Mouse (Mus musculus): ENCODE results near the gene Cfap46. TPM values are rescaled to one million over a fixed set of nuclear protein-coding genes. Genes with fewer than 3 reads are reported as not detected.

Cfap46 gene
- total and polyA plus RNA-seq, 2 experiments from 2014 or later: 3.1 to 4.5 TPM

DNA sequence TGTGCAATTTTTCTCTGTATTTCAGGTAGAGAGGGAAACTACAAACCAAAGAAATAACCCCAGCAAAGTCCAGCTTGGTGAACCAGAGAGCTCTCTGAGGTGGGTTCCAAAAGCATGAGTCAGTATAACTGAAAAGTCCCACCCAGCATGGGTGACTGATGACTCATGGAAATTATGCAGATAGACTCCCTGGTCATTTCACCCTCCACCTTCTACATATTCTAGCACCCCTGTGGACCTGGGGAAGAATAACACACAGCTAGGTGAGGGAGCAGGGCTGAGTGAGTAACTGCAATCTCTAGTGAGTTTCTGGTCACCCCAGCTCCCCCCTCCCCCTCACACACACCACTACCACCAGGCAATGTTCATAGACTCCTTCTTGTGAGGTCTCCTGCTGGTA is 28.2 kb upstream of the Cfap46 start:
- 0 out of 2 replicates have a peak, but pooled peaks cover 5% of the 10 kb centered on the region for H3K9me3 ChIP-seq (ENCODE audit: low read length)
- no peak overlapping the region for H3K27ac ChIP-seq (ENCODE audit: low read depth, low read length)
- peaks cover 3% of the 10 kb centered on the region; the same call in 1 of the 2 replicates for H3K4me1 ChIP-seq (ENCODE audit: insufficient read depth)
- no peaks in the 10 kb centered on the region for H3K36me3 ChIP-seq (ENCODE audit: insufficient read depth)
- no peaks in the 10 kb centered on the region for H3K27me3 ChIP-seq (ENCODE audit: insufficient read depth, low read length)
- H3K4me2 ChIP-seq (ENCODE audit: low read depth): no peak overlapping the region
- no peak for ATAC-seq
- H3K9ac ChIP-seq: no peak overlapping the region
- H3K4me3 ChIP-seq (ENCODE audit: low read depth, low read length): no peak overlapping the region
- no peak for DNase-seq
- TF ChIP-seq CTCF (IDR thresholded peaks at IDR 0.05; ENCODE audit: low read depth): no peak

DNA sequence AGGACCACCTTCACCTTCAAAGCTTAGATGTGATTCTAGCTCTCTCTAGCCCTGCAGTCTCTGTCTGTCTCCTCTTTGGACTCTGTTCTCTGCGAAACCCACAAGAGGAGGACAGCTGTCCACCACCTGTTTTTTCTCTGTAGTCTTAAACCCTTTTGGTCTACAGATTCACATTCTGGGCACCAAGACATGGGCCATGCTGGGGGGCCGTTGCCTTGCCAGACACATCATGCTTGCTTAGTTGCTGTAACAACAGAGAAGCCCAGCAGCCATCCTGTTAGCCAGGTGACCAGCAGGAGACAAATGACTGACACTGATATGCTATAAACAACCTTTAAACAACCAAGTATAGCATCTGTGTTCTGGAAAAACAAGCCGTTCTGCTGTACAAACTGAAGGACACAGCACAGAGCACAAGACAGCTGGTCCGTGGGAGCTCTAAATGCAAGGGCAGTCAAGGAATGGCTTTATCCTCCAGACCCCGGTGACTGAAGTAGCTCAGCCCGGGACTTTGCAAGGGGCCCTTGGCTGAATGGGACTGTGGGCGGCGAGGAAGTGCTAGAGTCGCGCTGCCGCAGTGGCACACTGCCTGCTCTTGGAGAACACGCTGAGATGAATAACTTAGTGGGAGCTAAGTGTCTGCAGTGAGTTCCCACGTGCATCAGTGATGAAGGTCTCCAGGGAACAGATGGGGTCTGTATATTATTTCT is 22.9 kb upstream of the Cfap46 start:
- no peak for TF ChIP-seq CTCF (IDR thresholded peaks at IDR 0.05; ENCODE audit: low read depth)
- no peaks in the 10 kb centered on the region for H3K27me3 ChIP-seq (ENCODE audit: insufficient read depth, low read length)
- H3K27ac ChIP-seq (ENCODE audit: low read depth, low read length): no peak overlapping the region
- no peak overlapping the region for H3K9ac ChIP-seq
- WGBS: 26% methylated on average over 13 of the region's 13 CpGs
- H3K9me3 ChIP-seq (ENCODE audit: low read length): 0 out of 2 replicates have a peak, but pooled peaks cover 5% of the 10 kb centered on the region
- peak; percentile 72 for ATAC-seq
- H3K36me3 ChIP-seq (ENCODE audit: insufficient read depth): no peaks in the 10 kb centered on the region
- DNase-seq: peak; percentile 45
- no peak overlapping the region for H3K4me2 ChIP-seq (ENCODE audit: low read depth)
- H3K4me3 ChIP-seq (ENCODE audit: low read depth, low read length): no peak overlapping the region
- peaks cover 7% of the 10 kb centered on the region; the same call in 1 of the 2 replicates for H3K4me1 ChIP-seq (ENCODE audit: insufficient read depth)

DNA sequence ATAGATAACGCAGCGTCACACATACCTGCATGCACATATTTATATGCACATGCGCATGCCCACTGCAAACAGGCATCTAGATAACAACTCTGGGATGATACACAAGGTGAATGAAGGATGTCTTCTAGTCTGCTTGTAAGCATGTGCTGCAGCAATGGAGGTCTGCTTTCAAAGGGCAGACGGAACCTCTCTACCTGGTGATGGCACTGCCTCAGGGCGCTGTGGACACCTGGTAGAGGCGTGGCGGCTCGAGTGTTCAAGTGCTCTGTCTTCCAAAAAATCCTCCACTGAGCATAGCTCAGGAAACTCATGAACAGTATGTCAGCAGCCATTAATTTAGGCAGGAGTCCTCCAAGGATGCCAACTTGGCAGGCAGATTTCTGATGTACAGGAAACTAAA is 22.2 kb upstream of the Cfap46 start:
- H3K4me2 ChIP-seq (ENCODE audit: low read depth): no peak overlapping the region
- DNase-seq (no peak), ATAC-seq (no peak)
- no peak overlapping the region for H3K27ac ChIP-seq (ENCODE audit: low read depth, low read length)
- H3K27me3 ChIP-seq (ENCODE audit: insufficient read depth, low read length): no peaks in the 10 kb centered on the region
- peaks cover 7% of the 10 kb centered on the region; the same call in 1 of the 2 replicates for H3K4me1 ChIP-seq (ENCODE audit: insufficient read depth)
- H3K9me3 ChIP-seq (ENCODE audit: low read length): 0 out of 2 replicates have a peak, but pooled peaks cover 5% of the 10 kb centered on the region
- no peaks in the 10 kb centered on the region for H3K36me3 ChIP-seq (ENCODE audit: insufficient read depth)
- 94% methylated on average over 8 of the region's 8 CpGs for WGBS
- no peak overlapping the region for H3K4me3 ChIP-seq (ENCODE audit: low read depth, low read length)
- no peak overlapping the region for H3K9ac ChIP-seq
- no peak for TF ChIP-seq CTCF (IDR thresholded peaks at IDR 0.05; ENCODE audit: low read depth)

DNA sequence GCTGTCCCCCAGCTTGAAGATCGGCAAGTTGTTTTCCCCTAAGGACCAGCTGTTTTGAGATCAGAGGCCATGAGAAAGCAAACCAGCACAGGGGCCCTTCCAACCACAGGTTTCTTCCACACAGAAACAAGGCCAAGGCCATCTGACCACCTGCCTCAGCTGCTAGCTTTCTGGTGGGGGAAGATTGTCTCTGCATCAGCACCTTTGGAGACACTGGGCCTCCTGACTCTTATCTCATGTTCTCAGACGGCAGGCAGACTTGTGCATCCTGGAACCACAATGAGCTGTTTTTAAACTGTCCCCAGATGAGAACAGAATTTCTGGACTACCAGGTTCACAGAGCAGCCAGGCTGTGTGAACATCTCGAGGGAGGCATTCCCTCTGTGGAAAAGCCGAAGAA is 21.5 kb upstream of the Cfap46 start:
- no peak overlapping the region for H3K27ac ChIP-seq (ENCODE audit: low read depth, low read length)
- H3K4me2 ChIP-seq (ENCODE audit: low read depth): no peak overlapping the region
- TF ChIP-seq CTCF (IDR thresholded peaks at IDR 0.05; ENCODE audit: low read depth): no peak
- peaks cover 7% of the 10 kb centered on the region; the same call in 1 of the 2 replicates for H3K4me1 ChIP-seq (ENCODE audit: insufficient read depth)
- no peak overlapping the region for H3K4me3 ChIP-seq (ENCODE audit: low read depth, low read length)
- no peaks in the 10 kb centered on the region for H3K36me3 ChIP-seq (ENCODE audit: insufficient read depth)
- 80% methylated on average over 4 of the region's 4 CpGs for WGBS
- no peaks in the 10 kb centered on the region for H3K27me3 ChIP-seq (ENCODE audit: insufficient read depth, low read length)
- no peak overlapping the region for H3K9ac ChIP-seq
- DNase-seq (no peak), ATAC-seq (no peak)
- H3K9me3 ChIP-seq (ENCODE audit: low read length): 0 out of 2 replicates have a peak, but pooled peaks cover 5% of the 10 kb centered on the region

DNA sequence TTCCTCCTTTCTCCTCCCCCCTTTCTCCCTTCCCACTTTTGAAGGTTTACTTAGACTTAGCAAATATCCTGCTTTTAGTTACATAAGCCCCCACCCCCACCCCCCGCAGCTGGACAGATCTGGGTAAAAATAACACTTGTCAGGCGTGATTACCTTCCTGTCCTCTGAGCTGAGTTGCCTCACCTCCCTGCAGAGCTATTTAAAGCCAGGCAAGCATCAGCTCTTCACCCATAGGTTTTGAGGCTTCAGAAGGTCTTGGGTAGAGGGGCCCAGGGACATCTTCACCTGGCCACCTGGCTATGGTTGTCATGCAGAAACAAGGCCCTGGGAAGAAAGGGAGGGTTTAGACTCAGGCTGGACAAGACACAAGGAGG is 20.2 kb upstream of the Cfap46 start:
- no peak for ATAC-seq
- peaks cover 7% of the 10 kb centered on the region; the same call in 1 of the 2 replicates for H3K4me1 ChIP-seq (ENCODE audit: insufficient read depth)
- no peak overlapping the region for H3K27ac ChIP-seq (ENCODE audit: low read depth, low read length)
- 24% methylated on average over 2 of the region's 2 CpGs for WGBS
- TF ChIP-seq CTCF (IDR thresholded peaks at IDR 0.05; ENCODE audit: low read depth): no peak
- no peak overlapping the region for H3K4me2 ChIP-seq (ENCODE audit: low read depth)
- DNase-seq: no peak
- H3K9ac ChIP-seq: no peak overlapping the region
- H3K27me3 ChIP-seq (ENCODE audit: insufficient read depth, low read length): no peaks in the 10 kb centered on the region
- H3K9me3 ChIP-seq (ENCODE audit: low read length): 0 out of 2 replicates have a peak, but pooled peaks cover under 1% of the 10 kb centered on the region
- no peaks in the 10 kb centered on the region for H3K36me3 ChIP-seq (ENCODE audit: insufficient read depth)
- H3K4me3 ChIP-seq (ENCODE audit: low read depth, low read length): no peak overlapping the region

DNA sequence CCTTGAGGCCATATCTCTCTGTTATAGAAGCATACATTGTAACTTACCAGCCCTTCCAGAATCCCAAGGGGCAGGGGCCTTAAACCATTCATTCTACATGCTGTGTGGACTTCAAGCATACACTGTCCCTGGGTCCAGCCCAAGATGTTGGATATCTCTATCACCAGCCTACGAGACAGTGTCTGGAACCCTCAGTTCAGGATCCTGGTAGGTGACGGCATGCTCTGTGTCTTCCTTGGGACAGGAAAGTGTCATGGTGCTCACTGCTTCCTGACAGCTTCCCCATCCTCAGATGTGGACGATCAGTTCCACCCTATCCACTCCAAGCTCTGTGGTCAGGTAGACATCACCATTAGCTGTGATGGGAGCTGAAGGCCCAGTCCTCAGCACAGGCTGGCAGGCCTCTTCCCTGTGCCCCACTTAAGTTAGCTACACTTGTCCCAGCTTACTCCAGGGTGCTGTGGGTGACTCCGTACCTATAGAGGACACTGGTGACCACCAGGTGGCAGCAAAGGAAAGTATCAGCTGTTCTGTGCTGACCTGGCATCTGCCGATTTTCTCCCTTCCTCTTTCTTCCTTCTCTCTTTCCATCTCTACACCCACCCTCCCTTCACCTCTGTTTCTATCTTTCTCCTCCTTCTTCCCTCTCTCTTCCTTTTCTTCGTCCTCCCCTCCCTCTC is 19.7 kb upstream of the Cfap46 start:
- peak; percentile 88 for DNase-seq
- H3K9ac ChIP-seq: no peak overlapping the region
- TF ChIP-seq CTCF (IDR thresholded peaks at IDR 0.05; ENCODE audit: low read depth): peak; percentile 94
- WGBS: 35% methylated on average over 6 of the region's 6 CpGs
- ATAC-seq: peak; percentile 88
- H3K4me3 ChIP-seq (ENCODE audit: low read depth, low read length): no peak overlapping the region
- H3K27me3 ChIP-seq (ENCODE audit: insufficient read depth, low read length): no peaks in the 10 kb centered on the region
- H3K27ac ChIP-seq (ENCODE audit: low read depth, low read length): no peak overlapping the region
- peaks cover 7% of the 10 kb centered on the region; the same call in 1 of the 2 replicates for H3K4me1 ChIP-seq (ENCODE audit: insufficient read depth)
- H3K4me2 ChIP-seq (ENCODE audit: low read depth): no peak overlapping the region
- no peaks in the 10 kb centered on the region for H3K36me3 ChIP-seq (ENCODE audit: insufficient read depth)
- H3K9me3 ChIP-seq (ENCODE audit: low read length): no peaks in the 10 kb centered on the region

All from forebrain, postnatal 0 days (tissue).